Mouse (Mus musculus) left cerebral cortex, adult 8-10 months (tissue): ENCODE measurements around the gene Dbn1. TPM values are rescaled to one million over a fixed set of nuclear protein-coding genes. Genes with fewer than 3 reads are reported as not detected.

Experiments used
- DNase-seq, 2 experiments: peaks; one replicate each; pipeline ENCODE4 v3.0.0; 2022; ENCODE audit warnings: low spot score in 2 of 2
- total RNA-seq, 4 experiments: library from RNA; stranded (reverse); gene quantifications; 2 replicates each; pipeline ENCODE4 v1.2.4; 2022

The Dbn1 gene
- total RNA-seq, 4 experiments from 2014 or later = 216 to 253 (median 234) TPM

DNA sequence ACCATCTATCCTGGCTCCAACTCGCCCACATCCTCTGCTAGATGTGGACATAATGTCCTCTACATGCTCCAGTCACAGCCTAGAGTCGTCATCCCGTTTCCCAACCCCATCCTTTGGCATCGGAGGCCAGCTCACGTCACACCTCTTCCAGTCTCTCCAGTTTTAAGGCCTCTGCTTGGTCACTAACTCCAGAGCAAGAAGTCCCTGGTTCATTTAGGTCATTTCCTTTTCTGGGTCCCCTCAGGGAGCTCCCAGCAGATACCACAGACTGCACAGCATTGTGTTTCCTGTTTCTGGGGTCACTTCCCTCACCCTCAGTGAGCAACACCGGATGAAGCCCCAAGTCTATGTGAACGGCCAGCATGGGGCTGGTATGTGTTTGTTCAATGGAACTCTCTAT, 8.9 kb downstream of the Dbn1 start:
- no peak for DNase-seq

DNA sequence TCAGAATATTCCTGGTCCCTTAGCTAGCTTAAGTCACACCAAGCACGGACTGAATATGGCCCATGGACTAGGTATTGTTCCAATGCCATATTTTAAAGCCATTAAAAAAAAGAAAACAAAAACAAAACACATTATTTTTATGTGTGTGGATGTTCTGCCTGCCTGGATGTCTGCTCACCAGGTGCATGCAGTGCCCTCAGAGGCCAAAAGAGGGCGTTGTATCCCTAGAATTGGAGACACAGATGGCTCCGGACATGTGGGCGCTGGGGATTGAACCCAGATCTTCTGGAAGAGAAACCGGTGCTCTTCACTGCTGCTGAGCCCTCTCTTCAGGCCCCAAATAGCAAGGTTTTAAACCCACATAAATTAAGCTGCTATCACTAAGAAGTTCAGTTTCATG, 9.9 kb downstream of the Dbn1 start:
- DNase-seq = no peak

DNA sequence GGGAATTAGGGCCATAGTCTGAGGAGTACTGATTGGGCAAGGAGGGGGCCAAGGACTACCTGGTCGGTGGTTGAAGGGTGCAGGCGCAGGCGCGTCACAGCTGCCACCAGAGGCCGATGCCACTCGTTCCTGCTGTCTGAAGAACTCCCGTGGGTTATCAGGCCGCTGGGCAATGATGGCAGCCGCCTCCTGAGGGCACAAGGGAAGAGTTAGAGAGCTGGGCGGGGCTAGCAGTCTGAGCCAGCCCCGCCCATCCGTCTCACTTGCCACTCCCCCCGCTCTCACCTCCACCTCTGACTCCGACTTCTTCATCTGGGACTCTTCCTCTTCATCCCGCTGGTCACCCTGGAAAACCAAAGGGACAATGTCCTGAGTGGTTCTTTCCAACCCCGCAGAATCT, 10.4 kb downstream of the Dbn1 start:
- DNase-seq = no peak

DNA sequence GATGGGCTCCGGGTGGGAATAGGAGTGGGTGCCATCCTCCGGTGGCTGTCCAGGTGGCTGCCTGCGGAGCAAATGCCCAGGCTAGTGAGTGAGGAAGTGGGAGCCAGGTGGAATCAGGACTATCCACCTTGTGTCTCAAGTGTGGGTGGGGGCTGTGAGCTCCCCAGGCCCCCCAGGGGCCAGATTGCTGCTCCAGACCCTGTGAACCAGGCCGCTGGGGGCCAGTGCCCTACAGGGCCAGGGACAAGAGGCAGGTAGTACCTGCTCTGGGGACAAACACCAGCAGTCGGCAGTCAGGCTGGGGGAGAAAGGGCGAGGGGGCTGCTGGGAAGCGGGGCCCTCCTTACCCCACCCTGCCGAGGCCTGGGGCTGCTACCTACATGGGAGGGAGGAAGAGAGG, 11.7 kb downstream of the Dbn1 start:
- no peak for DNase-seq

DNA sequence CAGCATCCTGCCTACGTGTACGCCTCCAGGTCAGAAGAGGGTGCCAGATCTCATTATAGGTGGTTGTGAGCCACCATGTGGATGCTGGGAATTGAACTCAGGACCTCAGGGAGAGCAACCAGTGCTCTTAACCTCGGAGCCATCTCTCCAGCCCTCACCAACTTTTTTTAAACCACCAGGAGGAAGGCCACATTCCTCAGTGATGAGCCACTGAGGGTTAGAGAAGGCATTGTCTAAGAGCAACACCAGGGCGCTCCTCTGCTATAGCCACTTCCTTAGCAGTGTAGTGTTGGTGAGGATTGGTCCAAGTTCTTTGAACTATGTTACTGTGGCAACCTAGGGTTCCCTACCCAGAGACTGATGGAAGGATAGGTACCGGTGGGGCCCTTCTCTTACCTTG, 12.2 kb downstream of the Dbn1 start:
- DNase-seq = no peak

DNA sequence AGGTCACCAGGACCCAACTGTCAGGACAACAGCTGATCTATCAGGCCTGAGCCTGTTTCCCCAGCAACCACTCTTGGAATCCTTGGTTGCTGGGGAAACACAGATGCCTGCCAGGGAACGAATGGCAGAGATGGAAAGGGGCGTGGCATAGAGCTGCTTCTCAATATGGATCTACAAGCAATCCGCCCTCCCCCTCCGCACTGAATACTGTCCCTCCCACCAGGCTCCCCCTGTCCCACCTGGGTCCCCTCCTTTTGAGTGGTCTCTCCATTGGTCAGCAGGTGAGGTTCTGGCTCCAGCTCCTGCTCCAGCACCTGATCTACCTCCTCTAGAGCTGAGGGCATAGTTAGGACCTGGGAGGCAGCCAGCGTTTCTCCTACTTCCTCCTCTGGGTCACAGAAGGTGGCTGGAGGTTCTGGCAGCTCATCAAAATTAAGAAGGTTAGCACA, 13.3 kb downstream of the Dbn1 start:
- DNase-seq = peak in 1 of 2 experiments; percentile 81

DNA sequence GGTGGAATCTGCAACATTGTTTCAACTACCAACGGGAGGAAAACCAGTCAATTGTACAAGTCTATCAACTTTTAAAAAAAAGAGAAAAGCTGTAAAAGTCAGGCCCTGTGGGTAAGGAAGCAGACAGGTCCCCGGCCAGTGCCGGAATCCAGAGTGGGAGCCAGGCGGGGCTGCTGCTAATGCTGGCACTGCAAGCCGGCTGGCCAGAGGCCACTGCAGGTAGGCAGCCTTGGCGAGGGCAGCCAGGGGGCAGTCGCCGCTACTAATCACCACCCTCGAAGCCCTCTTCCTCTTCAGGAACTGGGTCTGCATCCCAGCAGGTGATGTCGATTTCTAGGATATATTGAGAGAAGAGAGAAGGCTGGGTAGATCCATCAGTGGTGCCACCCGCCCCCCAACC, 13.9 kb downstream of the Dbn1 start:
- DNase-seq = no peak

DNA sequence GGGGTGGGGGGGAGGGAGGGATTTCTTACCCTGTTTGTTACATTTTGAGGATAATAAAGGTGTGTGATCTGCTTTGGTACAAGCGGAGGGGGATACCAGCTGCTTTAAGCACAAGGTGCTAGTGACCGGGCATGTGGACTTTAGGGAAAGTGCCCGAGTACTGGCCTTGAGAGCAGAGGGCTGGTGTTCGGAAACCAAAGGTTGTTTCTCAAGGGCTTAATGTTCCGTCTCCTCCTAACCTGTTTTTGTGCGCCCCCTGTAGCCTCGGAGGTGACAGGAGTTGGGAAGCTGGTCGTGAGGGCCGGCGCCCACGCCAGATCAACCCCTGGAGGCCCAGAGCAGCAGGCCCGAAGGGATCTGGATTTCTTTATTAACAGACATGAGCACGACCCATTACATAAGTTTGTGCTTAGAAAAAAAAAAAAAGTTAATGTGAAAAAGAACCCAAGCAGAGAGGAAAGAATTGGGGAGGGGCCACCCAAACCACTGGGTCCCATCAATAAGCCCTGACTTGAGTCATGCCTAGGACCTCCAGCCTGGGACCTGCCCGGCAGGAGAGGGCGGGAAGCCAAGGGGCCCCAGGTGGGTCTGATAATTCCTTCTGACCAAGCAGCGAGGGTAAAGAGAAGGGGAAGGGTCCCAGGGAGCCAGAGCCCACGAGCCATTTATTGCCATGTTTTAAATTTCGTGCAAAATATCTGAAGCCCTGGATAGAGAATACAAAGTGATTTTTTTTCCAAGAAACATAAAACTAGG, 14.7 kb downstream of the Dbn1 start:
- no peak for DNase-seq

DNA sequence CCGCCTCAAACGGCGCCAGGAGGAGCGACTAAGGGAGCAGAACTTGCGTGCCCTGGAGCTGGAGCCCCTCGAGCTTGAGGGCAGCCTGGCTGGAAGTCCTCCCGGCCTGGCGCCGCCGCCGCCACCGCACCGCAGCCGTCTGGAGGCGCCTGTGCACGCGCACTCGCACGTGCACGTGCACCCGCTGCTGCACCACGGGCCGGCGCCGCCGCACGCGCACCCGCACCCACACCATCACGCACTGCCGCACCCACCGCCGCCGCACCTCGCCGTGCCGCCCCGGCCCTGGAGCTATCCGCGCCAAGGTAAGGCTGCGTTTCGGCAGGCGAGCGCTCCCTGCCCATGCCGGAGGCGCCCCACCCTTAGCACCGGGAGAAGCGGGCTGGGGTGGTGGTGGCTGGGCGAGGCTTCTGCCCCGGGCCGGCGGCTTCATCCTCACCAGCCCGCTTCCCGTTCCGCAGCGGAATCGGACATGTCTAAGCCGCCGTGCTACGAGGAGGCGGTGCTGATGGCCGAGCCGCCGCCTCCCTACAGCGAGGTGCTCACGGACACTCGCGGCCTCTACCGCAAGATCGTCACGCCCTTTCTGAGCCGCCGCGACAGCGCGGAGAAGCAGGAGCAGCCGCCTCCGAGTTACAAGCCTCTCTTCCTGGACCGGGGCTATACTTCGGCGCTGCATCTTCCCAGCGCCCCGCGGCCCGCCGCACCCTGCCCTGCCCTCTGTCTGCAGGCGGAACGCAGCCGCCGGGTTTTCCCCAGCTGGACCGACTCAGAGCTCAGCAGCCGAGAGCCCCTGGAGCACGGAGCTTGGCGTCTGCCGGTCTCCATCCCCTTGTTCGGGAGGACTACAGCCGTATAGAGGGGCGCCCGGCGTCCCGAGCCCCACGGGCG, 15.5 kb downstream of the Dbn1 start:
- DNase-seq = peak; percentile 68 to 79

DNA sequence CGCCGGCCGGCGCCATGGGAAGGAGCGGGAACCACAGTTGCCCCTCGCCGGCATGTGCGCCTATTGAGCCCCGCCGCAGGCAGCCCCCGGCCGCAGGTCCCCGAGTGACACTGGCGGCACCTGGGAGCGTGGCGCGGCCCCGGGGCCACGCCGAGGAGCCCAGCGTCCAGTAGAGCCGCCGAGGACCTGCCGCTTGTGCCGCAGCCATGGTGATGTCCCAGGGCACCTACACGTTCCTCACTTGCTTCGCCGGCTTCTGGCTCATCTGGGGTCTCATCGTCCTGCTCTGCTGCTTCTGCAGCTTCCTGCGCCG, 16.1 kb downstream of the Dbn1 start:
- DNase-seq = no peak

DNA sequence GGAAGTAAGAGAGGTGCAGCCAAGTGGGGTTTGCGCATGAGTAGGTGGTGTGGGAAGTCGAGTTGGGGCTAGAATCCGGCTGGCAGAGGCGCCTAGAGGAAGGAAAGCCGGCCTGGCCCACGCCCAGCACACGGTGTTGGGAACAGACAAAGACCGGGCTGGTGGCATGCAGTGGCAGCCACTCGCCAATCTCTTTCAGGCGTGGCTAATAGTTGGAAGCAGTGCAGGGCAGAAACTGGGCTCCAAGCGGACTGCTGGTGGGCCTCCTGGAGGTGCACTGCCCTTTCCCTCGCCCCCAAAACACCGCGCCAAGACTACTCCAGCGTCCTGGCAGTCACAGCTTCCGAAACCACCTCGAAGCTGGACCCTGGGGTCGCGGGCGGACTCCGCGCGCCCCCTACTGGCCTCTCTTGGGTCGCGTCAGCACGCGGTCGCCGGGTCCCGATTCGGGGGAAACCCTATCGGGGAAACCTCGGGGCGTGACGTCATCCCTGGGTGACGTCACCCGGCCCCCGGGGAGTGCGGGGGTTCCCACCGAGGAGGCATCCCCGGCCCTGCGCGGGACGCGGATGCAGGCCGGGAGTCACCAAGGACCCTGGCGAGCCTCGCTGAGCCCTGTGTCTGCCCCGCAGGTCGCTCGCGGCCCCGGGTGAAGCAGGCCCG, 16.6 kb downstream of the Dbn1 start:
- DNase-seq = peak; percentile 64 to 69

DNA sequence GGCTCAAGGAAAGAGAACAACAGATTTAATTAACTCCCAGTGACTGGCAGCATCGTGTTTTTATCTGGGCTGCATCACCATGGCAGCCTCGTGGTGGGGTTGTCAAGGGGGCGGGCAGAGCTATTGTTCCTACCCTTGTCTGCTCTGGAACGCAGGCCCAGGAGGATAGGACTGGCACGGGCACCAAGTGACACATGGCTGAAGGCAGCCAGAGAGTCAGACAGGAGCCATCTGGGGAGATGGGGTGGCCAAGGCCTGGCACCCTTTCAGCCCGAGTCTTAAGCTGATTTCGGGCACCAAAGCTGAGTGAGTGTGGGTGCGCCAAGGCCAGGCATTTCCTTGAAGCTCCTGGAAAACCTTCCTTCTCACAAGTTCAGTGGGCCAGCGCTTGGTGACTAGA, 17.5 kb downstream of the Dbn1 start:
- peak in 1 of 2 experiments; percentile 67 for DNase-seq

DNA sequence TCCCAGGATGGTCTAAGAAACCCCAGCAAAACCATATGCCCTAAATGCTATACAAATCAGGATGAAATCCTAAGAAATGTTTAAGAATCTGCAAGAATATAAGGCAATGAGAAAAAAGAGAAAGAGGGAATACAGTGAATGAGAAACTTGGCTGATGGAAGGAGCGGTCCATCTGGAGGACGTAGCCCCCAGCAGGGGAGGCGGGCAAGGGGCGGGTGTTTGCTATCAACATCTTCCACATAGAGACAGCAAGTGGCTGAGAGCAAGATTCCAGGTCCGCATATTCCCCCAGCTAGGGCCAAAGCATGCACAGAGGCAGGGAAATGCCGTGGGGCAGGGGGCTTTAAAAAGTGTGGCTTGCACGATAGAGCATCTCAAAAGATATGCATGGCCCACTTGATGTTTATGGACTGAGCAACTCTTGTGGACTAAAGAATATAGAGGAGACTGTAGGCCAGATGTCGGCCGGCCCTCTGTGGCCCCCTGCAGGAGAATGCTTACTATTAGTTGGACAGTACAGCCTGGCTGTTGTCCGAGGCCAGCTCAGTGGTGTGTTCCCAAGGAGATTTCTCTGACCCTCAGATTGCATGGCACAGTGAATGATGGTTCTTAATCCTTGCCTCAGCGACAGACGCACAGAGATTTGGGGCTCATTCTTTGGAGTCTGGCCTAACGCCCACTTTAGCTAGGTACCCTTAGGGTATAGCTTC, 18.9 kb downstream of the Dbn1 start:
- no peak for DNase-seq

DNA sequence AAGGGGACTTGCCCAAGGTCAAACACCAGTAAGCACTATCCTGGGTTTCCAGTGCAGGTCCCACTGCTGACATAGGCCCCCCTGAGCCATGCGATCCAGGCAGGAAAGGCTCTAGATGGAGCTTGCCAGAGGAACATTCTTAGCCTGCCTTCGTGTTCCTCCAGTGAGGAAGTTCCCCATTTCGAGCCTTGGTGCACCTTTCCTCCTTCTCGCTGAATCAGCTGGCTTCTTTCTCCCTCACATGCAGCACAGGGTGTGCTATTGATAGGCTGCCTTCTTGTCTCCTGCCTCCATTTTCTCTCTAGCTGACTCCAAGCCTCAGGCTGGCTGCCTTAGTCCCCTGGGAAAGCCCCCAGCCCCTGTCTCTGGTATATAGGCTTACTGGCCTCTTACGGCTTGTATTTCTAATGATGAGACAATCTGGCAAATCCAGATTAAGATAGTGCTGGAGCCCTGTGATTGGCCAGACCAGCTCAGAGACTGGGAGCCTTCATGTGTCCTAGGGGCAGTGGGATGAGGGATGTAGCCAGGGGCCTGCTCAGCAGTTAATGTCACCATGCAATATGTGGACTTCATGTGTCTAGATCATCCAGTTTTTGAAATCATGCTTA, 22.0 kb downstream of the Dbn1 start:
- DNase-seq = no peak

DNA sequence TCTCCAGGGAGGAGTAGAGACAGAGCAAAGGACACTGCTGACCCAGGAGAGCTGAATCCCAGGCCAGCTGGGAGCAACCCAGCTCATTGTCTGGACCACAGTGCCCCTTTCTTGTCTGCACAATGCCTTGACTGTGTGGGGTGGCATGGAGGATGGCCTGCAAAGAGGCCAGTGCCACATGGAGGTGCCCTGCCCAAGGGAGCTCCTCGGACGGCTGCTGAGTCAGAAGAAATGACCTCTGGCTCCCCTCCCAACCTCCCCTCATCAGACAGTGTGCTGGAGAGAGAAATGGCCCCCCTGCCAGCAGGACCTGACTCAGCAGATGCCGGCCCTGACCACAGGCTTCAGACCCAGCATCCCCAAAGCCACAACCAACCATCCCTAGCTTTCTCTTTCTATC, 22.7 kb downstream of the Dbn1 start:
- no peak for DNase-seq

DNA sequence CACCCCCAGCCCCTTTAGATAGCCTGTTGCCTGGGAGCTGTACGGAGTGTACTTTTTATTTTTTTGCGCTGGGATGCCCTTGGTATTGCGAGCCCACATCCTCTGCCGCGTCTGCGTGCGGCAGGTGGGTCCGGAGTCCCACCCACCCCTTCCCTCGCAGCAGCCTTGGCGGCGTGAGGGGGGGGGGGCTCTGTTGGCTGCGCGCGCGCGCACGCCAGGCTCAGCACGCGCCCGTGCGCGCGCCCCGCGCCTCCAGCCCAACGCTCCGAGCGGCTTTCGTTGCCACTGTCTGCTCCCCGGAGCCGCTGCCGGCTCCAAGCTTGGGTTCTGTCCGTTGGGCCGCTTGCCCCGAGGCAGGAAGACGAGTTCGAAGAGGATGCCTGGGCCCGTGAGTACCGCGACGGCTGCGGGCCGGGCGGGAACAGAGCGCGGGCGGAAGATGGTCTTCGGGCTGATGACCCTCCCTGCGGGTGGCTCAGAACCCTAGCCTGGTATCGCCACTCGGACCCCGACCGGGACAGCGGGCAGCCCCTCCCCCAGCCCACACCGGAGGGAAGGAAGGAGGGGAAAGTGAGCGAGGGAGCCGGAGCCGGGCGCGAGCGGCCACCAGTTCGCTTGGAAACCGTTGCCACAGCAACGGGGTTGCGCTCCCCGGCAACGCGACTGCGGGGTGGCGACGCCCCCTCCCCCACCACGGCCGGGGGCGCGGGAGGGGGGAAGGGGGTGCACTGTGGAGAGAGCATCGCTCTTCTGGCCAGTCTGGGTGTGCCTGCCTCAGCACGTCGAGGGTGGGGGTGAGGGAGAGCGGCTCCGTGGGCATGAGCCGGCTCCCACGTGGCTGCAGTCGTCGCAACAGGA, 23.7 kb downstream of the Dbn1 start, which contains the start of gene Prr7:
TSS of gene Prr7 (plus strand) at position 241 of the 858 bp plus-strand sequence.
- DNase-seq = peak in 1 of 2 experiments; percentile 79

DNA sequence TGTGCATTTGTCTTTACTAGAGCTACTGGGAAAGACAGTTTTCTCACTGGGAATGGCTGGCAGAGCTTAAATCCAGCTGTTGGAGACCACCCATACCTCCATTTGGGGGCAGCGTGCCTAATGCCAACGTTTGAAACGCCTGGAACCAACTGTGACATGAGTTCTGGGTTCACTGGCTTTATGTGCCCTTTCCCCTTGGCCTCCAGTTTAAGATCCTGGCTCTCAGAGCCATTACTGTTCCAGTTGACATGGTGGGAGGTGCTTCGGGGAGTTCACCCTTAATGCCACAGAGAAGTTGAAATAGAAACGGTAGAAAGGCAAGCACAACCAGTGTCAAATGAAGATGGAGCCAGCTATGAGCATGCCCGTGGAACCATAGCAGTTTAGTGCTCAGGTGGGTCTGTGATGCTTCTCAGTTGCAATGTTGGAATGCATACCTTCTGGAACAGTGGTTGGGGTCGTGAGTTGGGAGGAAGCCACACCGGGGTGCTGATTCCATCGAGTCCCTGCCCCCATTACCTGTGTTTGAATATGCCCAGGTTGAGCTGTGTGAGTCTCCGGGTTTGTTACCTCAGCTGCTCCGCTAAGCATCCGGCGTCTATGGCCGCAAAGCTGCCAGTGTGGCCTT, 24.4 kb downstream of the Dbn1 start:
- DNase-seq = no peak

DNA sequence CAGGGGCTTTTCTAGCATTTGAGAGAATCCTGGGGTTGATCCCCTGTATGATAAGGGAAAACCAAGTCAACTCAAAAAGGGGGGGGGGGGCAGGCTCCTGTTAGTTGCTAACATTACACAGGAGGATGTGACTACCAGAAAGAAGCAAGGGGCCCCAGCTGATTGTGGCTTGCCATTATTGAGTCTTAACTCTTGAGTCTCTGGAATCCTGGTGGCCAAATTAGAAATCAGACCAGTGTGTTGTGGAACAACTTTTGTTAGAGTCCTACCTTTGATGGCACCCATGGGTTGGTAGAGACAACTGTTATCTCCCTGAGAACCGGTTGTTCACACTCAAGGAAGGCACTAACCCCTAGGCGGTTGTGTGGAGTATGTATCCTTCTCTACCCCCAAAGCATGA, 24.9 kb downstream of the Dbn1 start:
- no peak for DNase-seq

DNA sequence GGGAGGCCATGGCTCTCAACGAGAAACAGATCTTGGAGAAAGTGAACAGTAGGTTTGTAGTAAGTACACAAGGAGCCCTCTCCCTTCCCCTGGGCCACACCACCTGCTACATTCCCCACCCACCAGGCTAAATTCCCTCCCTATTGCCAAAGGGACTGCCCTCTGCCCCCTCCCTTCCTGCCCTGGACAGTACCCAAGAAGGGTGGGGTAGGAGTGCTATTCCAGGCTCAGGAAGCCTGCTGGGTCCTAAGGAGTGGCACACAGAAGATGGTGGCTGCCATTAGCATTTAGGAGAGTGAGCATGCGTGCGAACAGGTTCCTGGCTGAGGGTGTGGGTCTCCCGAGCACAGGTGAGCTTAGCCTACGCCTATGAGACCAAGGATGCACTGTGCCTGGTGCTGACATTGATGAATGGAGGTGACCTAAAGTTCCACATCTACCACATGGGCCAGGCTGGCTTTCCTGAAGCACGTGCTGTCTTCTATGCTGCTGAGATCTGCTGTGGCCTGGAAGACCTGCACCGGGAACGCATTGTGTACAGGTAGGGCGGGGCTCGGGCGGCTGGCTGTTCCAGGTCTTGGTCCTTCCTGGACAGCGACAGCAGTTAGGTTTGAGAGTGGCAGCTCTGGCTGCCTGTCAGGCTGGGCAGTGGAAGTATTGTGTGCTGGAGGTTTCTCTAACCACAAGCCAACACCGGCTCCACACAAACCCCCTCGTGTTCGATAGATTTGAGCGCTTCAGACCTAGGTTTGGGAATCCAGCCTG, 35.9 kb downstream of the Dbn1 start:
- DNase-seq = no peak
